Mouse (Mus musculus): ENCODE results near the gene Cdyl.

Gene Cdyl

GRCm38 (mm10) chr13:35843383-35843782 is 183.8 kb downstream of the Cdyl start:
- DNase-seq (ENCODE audit: low spot score): no peak

GRCm38 (mm10) chr13:35845306-35845705 is 185.7 kb downstream of the Cdyl start:
- DNase-seq (ENCODE audit: low spot score): no peak

DNA sequence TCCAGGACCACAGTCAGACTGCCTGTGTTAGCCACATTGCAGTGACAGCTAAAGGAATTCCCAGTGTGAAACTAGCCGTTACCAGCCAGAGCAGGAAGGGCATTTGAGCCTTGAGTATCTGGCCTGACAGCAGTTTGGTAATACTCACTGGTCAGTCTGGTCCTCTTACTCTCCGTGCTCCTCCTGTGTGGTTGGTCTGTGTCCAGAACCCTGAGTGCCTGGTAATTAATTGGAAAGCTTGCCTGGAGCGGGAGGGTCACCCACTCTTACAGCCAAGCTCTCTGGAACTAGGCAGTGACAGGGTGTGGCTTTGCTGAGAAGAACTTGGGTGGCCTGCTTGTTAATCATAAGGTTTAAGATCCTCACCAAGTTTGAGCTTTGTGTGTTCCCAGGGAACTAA is 189.1 kb downstream of the Cdyl start:
- no peak for DNase-seq (ENCODE audit: low spot score)

DNA sequence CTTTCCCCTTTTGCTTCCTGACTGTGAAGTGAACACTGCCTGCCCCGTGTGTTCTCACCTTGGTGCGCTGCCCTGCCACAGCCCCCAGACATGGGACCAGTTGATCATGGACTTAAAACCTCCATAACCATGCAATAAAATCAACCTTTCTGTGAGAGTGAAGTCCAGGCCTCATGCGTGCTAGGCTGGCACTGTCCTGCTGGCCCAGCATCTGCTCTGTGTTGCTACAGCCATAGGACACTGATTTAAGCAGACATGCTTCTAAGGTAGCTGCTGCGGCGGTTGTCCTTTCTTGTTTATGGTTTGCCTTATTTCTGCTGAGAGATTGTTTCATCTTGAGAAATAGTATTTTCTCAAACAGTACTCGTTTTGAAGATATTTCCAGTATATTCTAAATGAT is 191.9 kb downstream of the Cdyl start:
- DNase-seq (ENCODE audit: low spot score): no peak

DNA sequence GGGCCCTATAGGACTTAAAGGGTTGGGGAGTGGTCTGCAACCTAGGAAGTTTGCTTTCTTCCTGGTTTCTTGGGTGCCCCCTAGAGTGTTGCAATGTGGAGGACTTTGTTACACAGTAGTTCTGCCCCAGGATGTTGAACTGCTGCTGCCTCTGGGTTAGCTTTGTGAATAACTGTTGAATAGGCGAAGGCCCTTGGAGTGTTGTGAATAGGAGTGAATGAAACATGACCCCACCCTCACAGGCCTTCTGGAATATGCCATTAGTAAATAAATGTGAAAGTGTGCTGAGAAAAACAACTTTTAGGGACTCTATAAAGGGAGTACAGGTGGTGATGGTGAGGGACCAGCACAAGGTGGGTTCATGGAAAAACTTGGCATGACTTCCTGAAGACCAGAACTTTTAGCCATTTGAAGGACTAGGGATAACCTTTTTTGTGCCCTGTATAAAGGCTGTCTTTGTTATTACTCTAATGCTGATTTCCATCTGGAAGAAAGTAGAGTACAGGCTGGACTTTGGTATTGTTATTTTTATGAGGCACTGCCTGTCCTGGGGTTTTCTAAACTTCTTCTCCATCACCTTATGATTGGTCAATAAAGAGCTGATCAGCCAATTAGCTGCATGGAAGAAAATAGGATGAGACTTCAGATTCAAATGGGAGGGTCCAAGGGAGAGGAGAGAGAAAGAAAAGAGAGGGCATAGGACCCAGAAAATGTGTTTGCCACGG is 193.4 kb downstream of the Cdyl start:
- no peak for DNase-seq (ENCODE audit: low spot score)

DNA sequence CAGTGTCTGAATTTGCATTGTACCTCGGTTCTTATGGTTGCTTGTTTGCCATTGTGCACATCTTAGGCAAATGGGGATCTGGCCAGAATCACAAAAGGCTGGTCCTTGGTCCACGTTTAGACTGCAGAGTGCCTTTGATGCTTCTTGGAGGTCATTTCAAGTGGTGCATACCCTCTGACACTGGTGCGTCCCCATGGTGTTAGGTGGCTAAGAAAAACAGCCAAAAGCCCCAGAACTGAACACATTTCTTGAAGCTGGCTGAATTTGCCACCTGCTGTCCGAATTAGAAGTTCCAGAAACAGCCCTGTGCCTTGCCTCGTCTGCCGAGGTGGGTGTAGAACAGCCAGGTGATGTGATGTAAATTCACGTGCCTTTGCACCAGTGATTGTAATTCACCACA is 197.9 kb downstream of the Cdyl start:
- DNase-seq (ENCODE audit: low spot score): no peak

DNA sequence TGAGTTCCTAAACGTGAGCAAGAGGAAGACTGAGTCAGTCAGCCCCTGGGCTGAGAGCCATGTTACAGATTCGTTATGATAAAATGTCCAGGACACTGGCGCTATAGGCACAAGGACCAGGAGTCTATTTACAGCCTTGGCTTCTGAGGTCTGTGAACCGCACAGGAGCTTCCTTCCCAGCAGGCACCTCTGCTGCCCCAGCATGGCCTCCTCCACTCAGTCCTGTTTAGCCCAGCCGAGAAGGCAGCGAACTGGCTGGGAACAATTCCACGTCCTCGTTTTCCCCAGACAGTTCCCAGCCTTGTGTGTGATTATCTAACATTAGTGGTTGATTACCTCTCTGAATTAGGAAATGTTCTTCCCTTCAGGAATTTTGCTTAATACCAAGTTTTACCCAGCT is 201.3 kb downstream of the Cdyl start:
- DNase-seq (ENCODE audit: low spot score): no peak

- DNase-seq (ENCODE audit: low spot score): no peak
These were observed 211.0 kb downstream of the Cdyl start for GRCm38 (mm10) chr13:35870659-35871058.

- no peak for DNase-seq (ENCODE audit: low spot score)
These were observed 211.5 kb downstream of the Cdyl start for GRCm38 (mm10) chr13:35871107-35871506.

DNA sequence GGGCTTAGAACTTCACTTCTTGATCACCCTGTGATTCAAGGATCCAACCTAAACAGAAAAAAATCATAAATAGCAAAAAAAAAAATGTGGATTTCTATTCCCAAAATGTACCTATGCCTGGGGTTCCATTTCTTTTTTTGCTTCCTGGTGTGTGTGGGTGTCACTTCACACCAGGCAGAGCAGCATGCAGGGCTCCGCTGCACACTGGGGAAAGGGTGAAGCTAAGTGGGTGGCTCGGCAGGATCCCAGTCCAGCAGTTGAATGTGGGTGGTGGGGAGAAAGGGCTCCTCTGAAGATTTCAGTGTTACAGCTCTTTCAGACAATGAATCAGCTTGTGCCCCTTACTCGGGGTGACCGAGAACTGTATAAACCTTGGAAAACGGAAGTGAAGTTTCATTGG is 215.8 kb downstream of the Cdyl start:
- DNase-seq (ENCODE audit: low spot score): no peak

- no peak for DNase-seq (ENCODE audit: low spot score)
These were observed 218.6 kb downstream of the Cdyl start for GRCm38 (mm10) chr13:35878282-35878681.

- no peak for DNase-seq (ENCODE audit: low spot score)
These were observed 219.4 kb downstream of the Cdyl start for GRCm38 (mm10) chr13:35879068-35879467.

- DNase-seq (ENCODE audit: low spot score): no peak
These were observed 219.9 kb downstream of the Cdyl start for GRCm38 (mm10) chr13:35879519-35879918.

DNA sequence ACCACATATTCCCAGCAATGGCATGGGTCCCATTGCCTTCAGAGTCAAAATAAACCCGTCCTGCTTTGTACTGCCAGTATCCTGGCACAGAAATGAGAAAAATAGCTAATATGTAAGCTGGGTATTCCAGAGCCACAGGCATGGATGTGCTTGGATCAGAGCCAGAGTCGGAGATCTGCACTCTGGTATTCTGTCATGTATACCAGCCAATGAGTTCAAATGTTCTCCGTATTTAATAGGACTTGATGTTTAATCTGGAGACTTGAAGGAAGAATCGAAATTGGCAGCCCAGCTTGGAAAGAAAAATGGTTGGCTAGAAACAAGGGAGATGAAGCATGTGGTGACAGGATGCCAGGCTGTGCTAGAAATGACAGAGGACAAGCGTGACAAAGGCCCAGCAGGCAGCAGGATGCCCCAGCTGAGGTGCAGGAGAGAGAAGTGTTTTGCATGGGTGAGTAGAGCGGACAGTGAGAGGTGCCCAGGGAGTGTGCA is 221.0 kb downstream of the Cdyl start:
- DNase-seq (ENCODE audit: low spot score): no peak

- peak; percentile 34 for DNase-seq (ENCODE audit: low spot score)
These were observed 226.6 kb downstream of the Cdyl start for GRCm38 (mm10) chr13:35886121-35886725.

DNA sequence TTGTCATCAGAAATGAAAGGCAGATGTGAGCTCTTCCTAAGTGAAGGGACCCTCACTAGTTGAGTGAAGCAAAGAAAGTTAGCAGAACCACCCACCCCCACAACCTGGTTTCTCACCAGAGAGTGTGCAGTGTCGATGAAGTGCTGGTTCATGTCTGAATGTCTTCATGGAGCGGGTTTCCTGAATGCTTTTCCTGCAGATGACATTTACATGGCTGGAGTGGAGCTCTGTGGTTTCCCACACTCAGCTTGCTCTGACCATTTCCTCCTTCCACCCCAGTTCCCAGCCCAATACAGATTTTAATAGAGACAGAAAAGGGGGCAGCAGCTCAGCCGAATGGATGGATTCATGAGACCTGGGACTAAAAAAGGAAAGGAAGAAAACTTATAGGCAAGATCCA is 233.2 kb downstream of the Cdyl start:
- no peak for DNase-seq (ENCODE audit: low spot score)

DNA sequence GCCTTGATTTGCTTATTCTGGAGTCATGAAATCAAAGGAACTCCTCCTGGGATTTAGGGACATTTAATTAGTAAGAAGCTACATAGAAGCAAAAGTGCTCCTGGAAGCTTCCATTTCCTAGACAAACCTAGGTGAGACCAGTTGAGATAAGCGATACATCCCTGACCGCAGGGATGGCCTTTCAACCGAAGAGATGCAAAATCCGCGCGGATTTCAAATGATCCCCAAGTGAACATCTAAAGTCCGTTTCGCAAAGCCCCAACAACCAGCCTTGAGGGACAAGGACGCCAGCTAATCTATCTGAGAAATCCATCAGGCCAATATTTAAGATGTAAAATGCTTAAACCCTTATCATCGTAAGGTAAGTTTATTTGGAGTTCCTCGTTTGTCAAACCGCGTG is 245.7 kb downstream of the Cdyl start:
- DNase-seq (ENCODE audit: low spot score): no peak

DNA sequence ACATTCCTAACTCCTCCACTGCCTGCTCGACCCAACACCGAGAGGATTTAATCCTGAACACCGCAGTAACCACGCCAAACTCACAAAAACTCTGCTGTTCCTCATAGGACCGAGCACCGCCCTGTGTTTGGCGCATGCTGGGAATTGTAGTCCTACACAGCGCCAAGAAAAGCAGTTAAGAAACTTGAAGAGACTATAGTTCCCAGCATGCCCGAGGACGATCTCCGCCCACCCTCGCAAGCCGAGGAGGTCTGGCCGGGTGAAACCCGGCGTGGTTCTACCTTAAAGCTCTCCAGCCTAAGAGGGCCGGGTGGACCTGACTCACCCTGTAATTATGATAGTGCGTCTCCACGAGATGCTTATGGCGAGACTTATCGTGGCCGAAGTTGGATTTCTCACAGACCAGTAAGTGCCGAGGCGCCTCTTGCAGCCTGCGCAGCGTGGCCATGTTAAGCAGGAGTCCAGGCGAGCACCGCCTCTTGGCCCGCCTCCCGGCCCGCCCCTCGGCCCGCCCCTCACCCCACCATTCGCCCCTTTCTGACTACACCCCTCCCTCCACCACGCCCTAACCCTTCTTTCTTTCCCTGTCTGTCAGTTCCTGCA is 246.3 kb downstream of the Cdyl start, which contains the start of gene Rpp40:
TSS of gene Rpp40 (minus strand) at position 481 of the 603 bp plus-strand sequence.
- peak; percentile 82 for DNase-seq (ENCODE audit: low spot score)

GRCm38 (mm10) chr13:35911476-35911875 is 251.8 kb downstream of the Cdyl start:
- no peak for DNase-seq (ENCODE audit: low spot score)

All from spleen, adult 12 weeks (tissue).